Mouse (Mus musculus) heart, postnatal 0 days (tissue): ENCODE measurements around the gene Slc12a9.

Experiments used
- CTCF ChIP-seq: IDR thresholded peaks from 2 replicates; pipeline ENCODE4 v1.5.1; 2016; ENCODE audit warnings: antibody characterized with exemption, control low read depth, low read depth
- EP300 ChIP-seq: IDR thresholded peaks from 2 replicates; pipeline ENCODE4 v1.6.1; 2016; ENCODE audit warnings: antibody characterized with exemption, low read depth

- TF ChIP-seq CTCF (no peak), EP300 (no peak)
These were observed 13.0 kb upstream of the Slc12a9 start for GRCm38 (mm10) chr5:137346388-137346787.
